Mouse (Mus musculus): ENCODE data around the gene Mon2. TPM values are rescaled to one million over a fixed set of nuclear protein-coding genes. Genes with fewer than 3 reads are reported as not detected.
A peak's percentile ranks its signal among the peaks of the same experiment; 100 is the strongest.
"Not testable (repeated sequence)": the region's sequence is repeated elsewhere in the genome, so short reads cannot be mapped to it uniquely, and the experiment has no call there.

Gene Mon2
- total and polyA plus RNA-seq, 2 experiments from 2014 or later, result 15.1 to 58.7 TPM

- H3K9ac ChIP-seq, result no peak overlapping the region
- no peak overlapping the region for H3K27ac ChIP-seq (ENCODE audit: low read depth, low read length)
- H3K36me3 ChIP-seq (ENCODE audit: insufficient read depth), result peaks cover 50% of the 10 kb centered on the region
- H3K27me3 ChIP-seq (ENCODE audit: insufficient read depth, low read length), result no peaks in the 10 kb centered on the region
- no peak for ATAC-seq
- peak; percentile 40 for DNase-seq
- WGBS, result 49% methylated on average over 2 of the region's 2 CpGs
- H3K4me3 ChIP-seq (ENCODE audit: low read depth, low read length), result no peak overlapping the region
- H3K9me3 ChIP-seq (ENCODE audit: low read length), result no peaks in the 10 kb centered on the region
- H3K4me1 ChIP-seq (ENCODE audit: insufficient read depth), result no peaks in the 10 kb centered on the region
- TF ChIP-seq CTCF (IDR thresholded peaks at IDR 0.05; ENCODE audit: low read depth), result peak; percentile 57
- no peak overlapping the region for H3K4me2 ChIP-seq (ENCODE audit: low read depth)
Observed at GRCm38 (mm10) chr10:123039936-123040335, 36.4 kb downstream of the Mon2 start.

- peaks cover 66% of the 10 kb centered on the region for H3K36me3 ChIP-seq (ENCODE audit: insufficient read depth)
Observed at GRCm38 (mm10) chr10:123032078-123032646, 44.1 kb downstream of the Mon2 start.

GRCm38 (mm10) chr10:123031449-123031848 is 44.9 kb downstream of the Mon2 start:
- WGBS, result 96% methylated on average over 8 of the region's 8 CpGs
- DNase-seq, result no peak
- Histone ChIP-seq H3K36me3 (ENCODE audit: insufficient read depth) (peaks cover 66% of the 10 kb centered on the region), H3K27ac (ENCODE audit: low read depth, low read length) (no peak overlapping the region), H3K9ac (no peak overlapping the region), H3K4me2 (ENCODE audit: low read depth) (no peak overlapping the region), H3K9me3 (ENCODE audit: low read length) (no peaks in the 10 kb centered on the region), H3K4me1 (ENCODE audit: insufficient read depth) (no peaks in the 10 kb centered on the region), H3K27me3 (ENCODE audit: insufficient read depth, low read length) (no peaks in the 10 kb centered on the region), H3K4me3 (ENCODE audit: low read depth, low read length) (no peak overlapping the region)
- TF ChIP-seq CTCF (IDR thresholded peaks at IDR 0.05; ENCODE audit: low read depth), result no peak
- ATAC-seq, result no peak

More at GRCm38 (mm10) chr10:123032078-123032646, 44.1 kb downstream of the Mon2 start:
- DNase-seq (no peak), ATAC-seq (no peak)
- H3K27me3 ChIP-seq (ENCODE audit: insufficient read depth, low read length), result no peaks in the 10 kb centered on the region
- no peak for TF ChIP-seq CTCF (IDR thresholded peaks at IDR 0.05; ENCODE audit: low read depth)
- no peak overlapping the region for H3K27ac ChIP-seq (ENCODE audit: low read depth, low read length)
- H3K4me3 ChIP-seq (ENCODE audit: low read depth, low read length), result no peak overlapping the region
- H3K9me3 ChIP-seq (ENCODE audit: low read length), result no peaks in the 10 kb centered on the region
- no peaks in the 10 kb centered on the region for H3K4me1 ChIP-seq (ENCODE audit: insufficient read depth)
- H3K9ac ChIP-seq, result no peak overlapping the region
- 91% methylated on average over 14 of the region's 14 CpGs for WGBS
- no peak overlapping the region for H3K4me2 ChIP-seq (ENCODE audit: low read depth)

- H3K9me3 ChIP-seq (ENCODE audit: low read length), result no peaks in the 10 kb centered on the region
- H3K27ac ChIP-seq (ENCODE audit: low read depth, low read length), result no peak overlapping the region
- no peak for TF ChIP-seq CTCF (IDR thresholded peaks at IDR 0.05; ENCODE audit: low read depth)
- H3K4me2 ChIP-seq (ENCODE audit: low read depth), result no peak overlapping the region
- ATAC-seq, result no peak
- H3K27me3 ChIP-seq (ENCODE audit: insufficient read depth, low read length), result no peaks in the 10 kb centered on the region
- WGBS, result 96% methylated on average over 9 of the region's 9 CpGs
- H3K4me1 ChIP-seq (ENCODE audit: insufficient read depth), result no peaks in the 10 kb centered on the region
- peaks cover 66% of the 10 kb centered on the region for H3K36me3 ChIP-seq (ENCODE audit: insufficient read depth)
- no peak overlapping the region for H3K4me3 ChIP-seq (ENCODE audit: low read depth, low read length)
- no peak overlapping the region for H3K9ac ChIP-seq
- DNase-seq, result no peak
Observed at GRCm38 (mm10) chr10:123030589-123030988, 45.7 kb downstream of the Mon2 start.

DNA sequence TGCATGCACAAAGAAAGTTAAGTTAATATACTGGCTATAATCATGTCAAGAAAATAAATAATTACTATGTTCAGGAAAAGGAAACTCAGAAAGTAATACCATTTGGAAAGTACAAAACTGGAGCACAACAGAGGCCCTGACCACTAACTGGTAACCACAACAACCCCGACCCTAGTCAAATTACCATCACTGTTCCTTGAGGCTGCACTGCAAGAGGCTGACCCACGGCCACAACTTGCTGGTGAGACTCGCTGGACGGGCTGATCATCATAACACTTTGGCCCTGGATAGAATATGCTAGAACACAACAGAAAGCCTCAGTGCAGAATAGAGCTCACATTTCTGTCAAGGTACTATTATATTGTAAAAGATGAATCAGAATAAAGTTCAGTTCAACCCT is 47.4 kb downstream of the Mon2 start:
- ATAC-seq (no peak), DNase-seq (no peak)
- H3K27ac ChIP-seq (ENCODE audit: low read depth, low read length), result no peak overlapping the region
- H3K9me3 ChIP-seq (ENCODE audit: low read length), result no peaks in the 10 kb centered on the region
- no peak for TF ChIP-seq CTCF (IDR thresholded peaks at IDR 0.05; ENCODE audit: low read depth)
- no peaks in the 10 kb centered on the region for H3K27me3 ChIP-seq (ENCODE audit: insufficient read depth, low read length)
- no peak overlapping the region for H3K4me2 ChIP-seq (ENCODE audit: low read depth)
- no peaks in the 10 kb centered on the region for H3K4me1 ChIP-seq (ENCODE audit: insufficient read depth)
- H3K4me3 ChIP-seq (ENCODE audit: low read depth, low read length), result no peak overlapping the region
- WGBS, result 94% methylated on average over 4 of the region's 4 CpGs
- peaks cover 66% of the 10 kb centered on the region for H3K36me3 ChIP-seq (ENCODE audit: insufficient read depth)
- H3K9ac ChIP-seq, result no peak overlapping the region

- not testable (repeated sequence) for H3K27ac ChIP-seq (ENCODE audit: low read depth, low read length); H3K4me3 ChIP-seq (ENCODE audit: low read depth, low read length); H3K9me3 ChIP-seq (ENCODE audit: low read length); H3K4me1 ChIP-seq (ENCODE audit: insufficient read depth); H3K27me3 ChIP-seq (ENCODE audit: insufficient read depth, low read length); H3K4me2 ChIP-seq (ENCODE audit: low read depth); H3K9ac ChIP-seq; DNase-seq; ATAC-seq
- 88% methylated on average over 4 of the region's 4 CpGs for WGBS
- H3K36me3 ChIP-seq (ENCODE audit: insufficient read depth), result peaks cover 70% of the 10 kb centered on the region
Observed at GRCm38 (mm10) chr10:123026736-123027135, 49.6 kb downstream of the Mon2 start.

GRCm38 (mm10) chr10:123013435-123013834 is 62.9 kb downstream of the Mon2 start:
- no peak overlapping the region for H3K9ac ChIP-seq
- H3K4me2 ChIP-seq (ENCODE audit: low read depth), result no peak overlapping the region
- TF ChIP-seq CTCF (IDR thresholded peaks at IDR 0.05; ENCODE audit: low read depth), result no peak
- ATAC-seq (no peak), DNase-seq (no peak)
- H3K9me3 ChIP-seq (ENCODE audit: low read length), result no peaks in the 10 kb centered on the region
- WGBS, result 39% methylated on average over 18 of the region's 18 CpGs
- no peak overlapping the region for H3K4me3 ChIP-seq (ENCODE audit: low read depth, low read length)
- H3K27ac ChIP-seq (ENCODE audit: low read depth, low read length), result no peak overlapping the region
- H3K4me1 ChIP-seq (ENCODE audit: insufficient read depth), result no peaks in the 10 kb centered on the region
- peaks cover 64% of the 10 kb centered on the region for H3K36me3 ChIP-seq (ENCODE audit: insufficient read depth)
- H3K27me3 ChIP-seq (ENCODE audit: insufficient read depth, low read length), result no peaks in the 10 kb centered on the region
